Comparison of ENCODE assay signal across 23 mouse cellular contexts in genomic region chr4:152441536-152441935, GRCm38 (mm10). TPM values are rescaled to one million over a fixed set of nuclear protein-coding genes. Genes with fewer than 3 reads are reported as not detected.
DNase-seq lines count a peak whose midpoint lies in the region; ATAC-seq and TF ChIP-seq lines count a peak whose summit lies in the region.
"Had no signal": no experiment of that assay in that cellular context is flagged by ENCODE, and none has a peak within 500 bp of the region (broad histone marks: within the 10 kb centered on the region; RNA-seq: fewer than 3 reads in every experiment).

No protein-coding gene starts in this region.

- ATAC-seq in forebrain, embryonic 14.5 days = no peak
- no peak for ATAC-seq in forebrain, embryonic 13.5 days
- ATAC-seq in hindbrain, embryonic 16.5 days = peak; percentile 53; the same call in 1 of the 2 replicates
- no peak for ATAC-seq in hindbrain, embryonic 12.5 days (ENCODE audit: low FRiP score)
- ATAC-seq in liver, postnatal 0 days = no peak
- ATAC-seq: activated CD4-positive, CD25-positive, alpha-beta regulatory T cell, adult 4 months; intestine, embryonic 15.5 days; liver, embryonic 12.5 days; lung, postnatal 0 days; midbrain, embryonic 16.5 days had no signal

- no peak overlapping the region for H3K4me3 ChIP-seq in forebrain, embryonic 14.5 days (ENCODE audit: low read depth, low read length)
- no peak overlapping the region for H3K4me3 ChIP-seq in forebrain, embryonic 13.5 days
- no peak overlapping the region for H3K4me3 ChIP-seq in hindbrain, embryonic 16.5 days (ENCODE audit: low read length)
- H3K4me3 ChIP-seq in hindbrain, embryonic 12.5 days = no peak overlapping the region
- no peak overlapping the region for H3K4me3 ChIP-seq in liver, postnatal 0 days (ENCODE audit: low read depth, low read length)
- H3K4me3 ChIP-seq: embryonic facial prominence, embryonic 12.5 days; heart, adult 2 months; heart, embryonic 12.5 days; intestine, embryonic 15.5 days; liver, embryonic 12.5 days; megakaryocyte, embryonic 14.5 days; neural tube, embryonic 12.5 days had no signal

- H3K4me2 ChIP-seq in forebrain, embryonic 14.5 days (ENCODE audit: low read length) = no peak overlapping the region
- H3K4me2 ChIP-seq in forebrain, embryonic 13.5 days = no peak overlapping the region; the same call in 1 of the 2 replicates
- peak overlapping the region; percentile 16; the same call in 1 of the 2 replicates for H3K4me2 ChIP-seq in hindbrain, embryonic 16.5 days (ENCODE audit: low read length)
- H3K4me2 ChIP-seq in hindbrain, embryonic 12.5 days (replicated peaks) = no peak overlapping the region
- H3K4me2 ChIP-seq in liver, postnatal 0 days (ENCODE audit: low read depth, low read length) = no peak overlapping the region
- H3K4me2 ChIP-seq: embryonic facial prominence, embryonic 12.5 days; heart, embryonic 12.5 days; intestine, embryonic 15.5 days; liver, embryonic 12.5 days; neural tube, embryonic 12.5 days had no signal

- H3K27me3 ChIP-seq in forebrain, embryonic 14.5 days (replicated peaks; ENCODE audit: control insufficient read depth, insufficient read depth, low read length) = no peaks in the 10 kb centered on the region
- no peaks in the 10 kb centered on the region for H3K27me3 ChIP-seq in forebrain, embryonic 13.5 days
- no peaks in the 10 kb centered on the region for H3K27me3 ChIP-seq in hindbrain, embryonic 16.5 days (replicated peaks; ENCODE audit: control insufficient read depth, insufficient read depth, low read length)
- H3K27me3 ChIP-seq in hindbrain, embryonic 12.5 days = no peaks in the 10 kb centered on the region; the same call in 1 of the 2 replicates
- no peaks in the 10 kb centered on the region for H3K27me3 ChIP-seq in liver, postnatal 0 days (ENCODE audit: insufficient read depth, low read length)
- H3K27me3 ChIP-seq: embryonic facial prominence, embryonic 12.5 days; intestine, embryonic 15.5 days; neural tube, embryonic 12.5 days had no signal

- TF ChIP-seq POLR2A in brain, embryonic 14.5 days (IDR thresholded peaks at IDR 0.05; ENCODE audit: borderline replicate concordance, extremely low read depth, insufficient read depth, insufficient read length, poor library complexity, severe bottlenecking) = no peak

- no peaks in the 10 kb centered on the region for H3K36me3 ChIP-seq in forebrain, embryonic 14.5 days (ENCODE audit: control insufficient read depth, insufficient read depth, low read length)
- no peaks in the 10 kb centered on the region for H3K36me3 ChIP-seq in forebrain, embryonic 13.5 days (ENCODE audit: poor library complexity, severe bottlenecking)
- H3K36me3 ChIP-seq in hindbrain, embryonic 16.5 days (ENCODE audit: control insufficient read depth, insufficient read depth, low read length) = no peaks in the 10 kb centered on the region
- no peaks in the 10 kb centered on the region for H3K36me3 ChIP-seq in hindbrain, embryonic 12.5 days
- H3K36me3 ChIP-seq in liver, postnatal 0 days (replicated peaks; ENCODE audit: insufficient read depth, low read length) = no peaks in the 10 kb centered on the region
- H3K36me3 ChIP-seq: embryonic facial prominence, embryonic 12.5 days; heart, embryonic 12.5 days; intestine, embryonic 15.5 days; liver, embryonic 12.5 days; neural tube, embryonic 12.5 days had no signal

- no peak for TF ChIP-seq EP300 in liver, postnatal 0 days (IDR thresholded peaks at IDR 0.05; ENCODE audit: low read depth)

- peak; percentile 37 for DNase-seq in forebrain, embryonic 14.5 days (ENCODE audit: low spot score)
- DNase-seq in ES-CJ7 (ENCODE audit: low read depth, low spot score) = peak; percentile 41
- DNase-seq in brain, embryonic 14.5 days (ENCODE audit: low read depth) = peak; percentile 56
- no peak for DNase-seq in liver, postnatal 0 days
- DNase-seq: adrenal gland, adult 2 months; adrenal gland, postnatal 36 days; cerebellum, adult 9-10 months; heart, adult 2 months; lung, adult 18-20 months; right cerebral cortex, postnatal 14 days had no signal

- no peaks in the 10 kb centered on the region for H3K9me3 ChIP-seq in forebrain, embryonic 14.5 days (replicated peaks; ENCODE audit: control insufficient read depth, low read length)
- no peaks in the 10 kb centered on the region for H3K9me3 ChIP-seq in forebrain, embryonic 13.5 days (replicated peaks)
- no peaks in the 10 kb centered on the region for H3K9me3 ChIP-seq in hindbrain, embryonic 16.5 days (ENCODE audit: control insufficient read depth, low read length)
- no peaks in the 10 kb centered on the region for H3K9me3 ChIP-seq in hindbrain, embryonic 12.5 days (replicated peaks)
- no peaks in the 10 kb centered on the region for H3K9me3 ChIP-seq in liver, postnatal 0 days (ENCODE audit: low read length)
- H3K9me3 ChIP-seq: embryonic facial prominence, embryonic 12.5 days; heart, embryonic 12.5 days; intestine, embryonic 15.5 days; liver, embryonic 12.5 days; neural tube, embryonic 12.5 days had no signal

- no peak overlapping the region for H3K9ac ChIP-seq in forebrain, embryonic 14.5 days (ENCODE audit: low read length)
- no peak overlapping the region for H3K9ac ChIP-seq in forebrain, embryonic 13.5 days
- no peak overlapping the region for H3K9ac ChIP-seq in hindbrain, embryonic 16.5 days (ENCODE audit: low read depth, low read length)
- H3K9ac ChIP-seq in hindbrain, embryonic 12.5 days = no peak overlapping the region
- H3K9ac ChIP-seq in liver, postnatal 0 days (replicated peaks) = no peak overlapping the region
- H3K9ac ChIP-seq: embryonic facial prominence, embryonic 12.5 days; heart, embryonic 12.5 days; intestine, embryonic 15.5 days; liver, embryonic 12.5 days; neural tube, embryonic 12.5 days had no signal

- 18% methylated on average over 9 of the region's 9 CpGs for WGBS in forebrain, embryonic 14.5 days
- 30% methylated on average over 9 of the region's 9 CpGs for WGBS in forebrain, embryonic 13.5 days
- WGBS in hindbrain, embryonic 16.5 days = 43% methylated on average over 9 of the region's 9 CpGs
- WGBS in hindbrain, embryonic 12.5 days = 39% methylated on average over 9 of the region's 9 CpGs
- 52% methylated on average over 9 of the region's 9 CpGs for WGBS in liver, postnatal 0 days (ENCODE audit: insufficient replicate concordance)

- no peaks in the 10 kb centered on the region for H3K4me1 ChIP-seq in forebrain, embryonic 14.5 days (ENCODE audit: control insufficient read depth, insufficient read depth, low read length)
- H3K4me1 ChIP-seq in forebrain, embryonic 13.5 days = peaks cover 3% of the 10 kb centered on the region; the same call in 1 of the 2 replicates
- no peaks in the 10 kb centered on the region for H3K4me1 ChIP-seq in hindbrain, embryonic 16.5 days (ENCODE audit: control insufficient read depth, insufficient read depth, low read depth, low read length)
- H3K4me1 ChIP-seq in hindbrain, embryonic 12.5 days = 0 out of 2 replicates have a peak, but pooled peaks cover 6% of the 10 kb centered on the region
- peaks cover 9% of the 10 kb centered on the region; the same call in 1 of the 2 replicates for H3K4me1 ChIP-seq in liver, postnatal 0 days (ENCODE audit: insufficient read depth)
- H3K4me1 ChIP-seq: embryonic facial prominence, embryonic 12.5 days; heart, embryonic 12.5 days; intestine, embryonic 15.5 days; neural tube, embryonic 12.5 days had no signal

- no peak for TF ChIP-seq CTCF in brain, embryonic 14.5 days (IDR thresholded peaks at IDR 0.05; ENCODE audit: borderline replicate concordance, extremely low read depth, insufficient read depth, insufficient read length)
- no peak for TF ChIP-seq CTCF in liver, postnatal 0 days (IDR thresholded peaks at IDR 0.05; ENCODE audit: low read depth)

- H3K27ac ChIP-seq in forebrain, embryonic 14.5 days (ENCODE audit: low read depth, low read length) = no peak overlapping the region
- no peak overlapping the region for H3K27ac ChIP-seq in forebrain, embryonic 13.5 days
- no peak overlapping the region for H3K27ac ChIP-seq in hindbrain, embryonic 16.5 days (ENCODE audit: low read depth, low read length)
- no peak overlapping the region for H3K27ac ChIP-seq in hindbrain, embryonic 12.5 days
- no peak overlapping the region for H3K27ac ChIP-seq in liver, postnatal 0 days (ENCODE audit: low read depth)
- H3K27ac ChIP-seq: embryonic facial prominence, embryonic 12.5 days; heart, adult 2 months; intestine, embryonic 15.5 days; kidney, postnatal 0 days; liver, embryonic 12.5 days; neural tube, embryonic 12.5 days had no signal

RNA-seq across cellular contexts. Expression of gene Nphp4, which starts 35.0 kb away (rescaled TPM):
- 3.6 and 4.4 TPM in 2 replicates for polyA plus RNA-seq in forebrain, embryonic 14.5 days (2014; fragmentation: Nextera tagmentation; extraction: Ambion mirVana)
- 4.4 and 5.2 TPM in 2 replicates for polyA plus RNA-seq in forebrain, embryonic 13.5 days (2015; fragmentation: Nextera tagmentation; extraction: Ambion mirVana)
- 5.5 and 6.2 TPM in 2 replicates for polyA plus RNA-seq in hindbrain, embryonic 16.5 days (2015; fragmentation: Nextera tagmentation; extraction: Ambion mirVana)
- polyA plus RNA-seq in hindbrain, embryonic 12.5 days (2016; fragmentation: Nextera tagmentation; extraction: Ambion mirVana) = 7.5 and 8.9 TPM in 2 replicates
- 7.9 and 10.0 TPM in 2 replicates for polyA plus RNA-seq in brain, embryonic 14.5 days (2012; rRNA removed)
- polyA plus RNA-seq in liver, postnatal 0 days (2015; fragmentation: Nextera tagmentation; extraction: Ambion mirVana) = 0.06 and 0.09 TPM in 2 replicates

RNA-seq across cellular contexts. Expression of gene Kcnab2, which starts 36.1 kb away (rescaled TPM):
- polyA plus RNA-seq in forebrain, embryonic 14.5 days (2014; fragmentation: Nextera tagmentation; extraction: Ambion mirVana) = 11.2 and 13.4 TPM in 2 replicates
- 12.2 and 13.1 TPM in 2 replicates for polyA plus RNA-seq in forebrain, embryonic 13.5 days (2015; fragmentation: Nextera tagmentation; extraction: Ambion mirVana)
- polyA plus RNA-seq in hindbrain, embryonic 16.5 days (2015; fragmentation: Nextera tagmentation; extraction: Ambion mirVana) = 33.2 and 33.5 TPM in 2 replicates
- 17.5 and 19.3 TPM in 2 replicates for polyA plus RNA-seq in hindbrain, embryonic 12.5 days (2016; fragmentation: Nextera tagmentation; extraction: Ambion mirVana)
- 8.5 and 15.5 TPM in 2 replicates for polyA plus RNA-seq in brain, embryonic 14.5 days (2012; rRNA removed)
- polyA plus RNA-seq in liver, postnatal 0 days (2015; fragmentation: Nextera tagmentation; extraction: Ambion mirVana) = 4.2 and 6.7 TPM in 2 replicates
